Mouse (Mus musculus) stomach, postnatal 0 days (tissue): ENCODE data around the gene Fgfr2.

Experiments used
- CTCF ChIP-seq: IDR thresholded peaks from 2 replicates; pipeline ENCODE4 v1.5.1; 2016; ENCODE audit warnings: antibody characterized with exemption, low read depth, mild to moderate bottlenecking, moderate library complexity
- EP300 ChIP-seq: optimal IDR thresholded peaks from 2 replicates; pipeline ENCODE3; 2016; ENCODE audit warnings: antibody characterized with exemption

- no peak for TF ChIP-seq CTCF
- no peak for TF ChIP-seq EP300
These were observed 147.1 kb downstream of the Fgfr2 start for GRCm38 (mm10) chr7:132976079-132976478.
